Mouse (Mus musculus) adrenal gland, postnatal 10 days (tissue): ENCODE data around the gene Ctnna2. TPM values are rescaled to one million over a fixed set of nuclear protein-coding genes. Genes with fewer than 3 reads are reported as not detected.

Experiments
- DNase-seq: peaks from one replicate; pipeline ENCODE4 v3.0.0; 2021; ENCODE audit warnings: mixed read lengths
- total RNA-seq, 2 experiments: library from RNA; stranded (reverse); gene quantifications; 2 replicates each; pipeline ENCODE4 v1.2.3; 2021

Gene Ctnna2
- total RNA-seq, 2 experiments from 2014 or later = 3.0 to 6.3 TPM

GRCm38 (mm10) chr6:77599244-77599643 lies 380.3 kb downstream of the Ctnna2 start:
- DNase-seq = no peak

- peak; percentile 4 for DNase-seq
These were observed 396.9 kb downstream of the Ctnna2 start for GRCm38 (mm10) chr6:77582568-77582967.

- DNase-seq = no peak
These were observed 398.6 kb downstream of the Ctnna2 start for GRCm38 (mm10) chr6:77580926-77581325.

GRCm38 (mm10) chr6:77578612-77579011 lies 400.9 kb downstream of the Ctnna2 start:
- DNase-seq = no peak

GRCm38 (mm10) chr6:77577585-77577984 lies 401.9 kb downstream of the Ctnna2 start:
- DNase-seq = no peak

- peak; percentile 13 for DNase-seq
These were observed 406.9 kb downstream of the Ctnna2 start for GRCm38 (mm10) chr6:77572614-77573013.

- no peak for DNase-seq
These were observed 409.6 kb downstream of the Ctnna2 start for GRCm38 (mm10) chr6:77569851-77570250.

GRCm38 (mm10) chr6:77556181-77556580 lies 423.3 kb downstream of the Ctnna2 start:
- no peak for DNase-seq

- no peak for DNase-seq
These were observed 442.3 kb downstream of the Ctnna2 start for GRCm38 (mm10) chr6:77537055-77537807.

GRCm38 (mm10) chr6:77527636-77528035 lies 451.9 kb downstream of the Ctnna2 start:
- DNase-seq = no peak

GRCm38 (mm10) chr6:77521836-77522235 lies 457.7 kb downstream of the Ctnna2 start:
- DNase-seq = no peak

- no peak for DNase-seq
These were observed 463.0 kb downstream of the Ctnna2 start for GRCm38 (mm10) chr6:77516515-77516914.

GRCm38 (mm10) chr6:77511805-77512204 lies 467.7 kb downstream of the Ctnna2 start:
- DNase-seq = no peak

GRCm38 (mm10) chr6:77491721-77492120 lies 487.8 kb downstream of the Ctnna2 start:
- DNase-seq = no peak

GRCm38 (mm10) chr6:77486658-77487057 lies 492.8 kb downstream of the Ctnna2 start:
- no peak for DNase-seq

- no peak for DNase-seq
These were observed 497.4 kb downstream of the Ctnna2 start for GRCm38 (mm10) chr6:77482081-77482480.

GRCm38 (mm10) chr6:77475354-77475753 lies 504.1 kb downstream of the Ctnna2 start:
- peak; percentile 81 for DNase-seq

GRCm38 (mm10) chr6:77473256-77473655 lies 506.2 kb downstream of the Ctnna2 start:
- no peak for DNase-seq

GRCm38 (mm10) chr6:77468058-77468457 lies 511.4 kb downstream of the Ctnna2 start:
- DNase-seq = no peak

GRCm38 (mm10) chr6:77462737-77463136 lies 516.8 kb downstream of the Ctnna2 start:
- peak; percentile 49 for DNase-seq

- no peak for DNase-seq
These were observed 521.6 kb downstream of the Ctnna2 start for GRCm38 (mm10) chr6:77457919-77458318.

- DNase-seq = no peak
These were observed 532.6 kb downstream of the Ctnna2 start for GRCm38 (mm10) chr6:77446861-77447260.

GRCm38 (mm10) chr6:77443906-77444305 lies 535.6 kb downstream of the Ctnna2 start:
- no peak for DNase-seq

- DNase-seq = no peak
These were observed 538.4 kb downstream of the Ctnna2 start for GRCm38 (mm10) chr6:77441051-77441450.
